Mouse (Mus musculus): ENCODE results near the gene Cd200r3. TPM values are rescaled to one million over a fixed set of nuclear protein-coding genes. Genes with fewer than 3 reads are reported as not detected.

Cd200r3 gene
- polyA plus RNA-seq, 1 experiment = not detected

DNA sequence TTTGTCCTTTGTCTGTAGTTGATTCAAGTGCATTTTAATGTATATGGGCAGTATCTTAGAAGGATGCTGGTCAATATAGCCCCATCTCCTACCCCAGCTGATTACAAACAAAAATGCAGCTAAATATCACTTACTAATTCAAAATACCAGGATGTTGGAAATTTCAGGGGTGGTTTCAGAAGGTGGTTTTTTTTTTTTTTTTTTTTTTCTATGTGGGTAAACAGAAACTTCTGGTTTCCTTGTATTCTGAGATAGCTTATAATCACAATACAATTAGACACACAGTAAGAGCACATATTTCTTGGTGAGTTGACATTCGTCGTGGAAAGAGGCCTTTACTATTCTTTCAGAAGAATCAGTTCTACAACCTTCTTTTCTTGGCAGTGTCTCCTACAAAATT lies 39.5 kb downstream of the Cd200r3 start:
- Histone ChIP-seq H3K4me2 (ENCODE audit: low read depth) (no peak overlapping the region), H3K79me2 (ENCODE audit: control insufficient read depth, insufficient read depth) (no peaks in the 10 kb centered on the region), H3K4me3 (no peak overlapping the region), H3K36me3 (ENCODE audit: control insufficient read depth, insufficient read depth) (no peaks in the 10 kb centered on the region), H3K27me3 (ENCODE audit: control insufficient read depth, insufficient read depth, insufficient read length) (no peaks in the 10 kb centered on the region), H3ac (ENCODE audit: control insufficient read depth, insufficient read length) (no peak overlapping the region)
- no peak for TF ChIP-seq POLR2A (IDR thresholded peaks at IDR 0.05; ENCODE audit: insufficient read length, low read depth)
- TF ChIP-seq TCF3 (IDR thresholded peaks at IDR 0.05; ENCODE audit: insufficient read length, low read depth) = no peak
- TF ChIP-seq MYOG (IDR thresholded peaks at IDR 0.05; ENCODE audit: control insufficient read depth in 1 of 3, insufficient read depth in 1 of 3, insufficient read length in 2 of 3, low read depth in 2 of 3) = no peak
- no peak for TF ChIP-seq REST (IDR thresholded peaks at IDR 0.05; ENCODE audit: insufficient read depth, insufficient read length)
- TF ChIP-seq TCF12 (IDR thresholded peaks at IDR 0.05; ENCODE audit: insufficient read depth, poor library complexity, severe bottlenecking) = no peak
- TF ChIP-seq SRF (IDR thresholded peaks at IDR 0.05; ENCODE audit: control insufficient read depth, insufficient read length, low read depth) = no peak
- TF ChIP-seq MYOD1 (IDR thresholded peaks at IDR 0.05; ENCODE audit: control insufficient read depth in 1 of 3, insufficient read length in 2 of 3, low read depth in 2 of 3) = no peak
- TF ChIP-seq CEBPB (IDR thresholded peaks at IDR 0.05; ENCODE audit: insufficient read depth, poor library complexity, severe bottlenecking) = no peak
- no peak for TF ChIP-seq POLR2AphosphoS2 (IDR thresholded peaks at IDR 0.05; ENCODE audit: insufficient read length, low read depth)
- no peak for TF ChIP-seq E2F4 (IDR thresholded peaks at IDR 0.05; ENCODE audit: insufficient read depth)
- no peak for TF ChIP-seq MAX (IDR thresholded peaks at IDR 0.05; ENCODE audit: low read depth)

DNA sequence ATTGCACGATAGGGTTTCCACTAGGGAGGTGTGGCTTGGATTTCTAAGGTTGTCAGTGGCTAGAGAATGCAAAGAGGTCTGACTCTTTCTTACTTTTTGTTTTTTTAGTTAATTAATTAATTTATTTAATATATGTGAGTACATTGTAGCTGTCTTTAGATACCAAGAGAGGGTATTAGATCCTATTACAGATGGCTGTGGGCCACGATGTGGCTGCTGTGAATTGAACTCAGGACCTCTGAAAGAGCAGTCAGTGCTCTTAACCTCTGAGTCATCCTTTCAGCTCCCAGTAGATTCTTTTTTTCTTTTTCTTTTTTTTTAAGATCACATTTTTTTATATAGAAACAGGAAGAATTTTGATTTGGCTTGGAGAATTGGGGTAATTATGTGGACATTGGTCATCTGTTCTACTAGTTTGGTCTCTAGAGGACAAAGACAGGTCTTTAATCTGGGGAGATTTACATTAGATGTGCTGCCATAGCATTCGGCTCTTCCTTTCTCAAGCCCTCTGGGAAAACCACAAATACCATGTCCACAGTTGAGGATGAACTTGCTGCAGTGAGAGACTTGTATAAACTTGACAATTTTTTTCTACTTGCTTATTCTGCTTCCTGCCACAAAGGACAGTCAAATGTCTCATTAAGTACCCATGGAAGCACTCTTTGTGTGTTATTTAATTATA lies 40.0 kb downstream of the Cd200r3 start:
- Histone ChIP-seq H3ac (ENCODE audit: control insufficient read depth, insufficient read length) (no peak overlapping the region), H3K79me2 (ENCODE audit: control insufficient read depth, insufficient read depth) (no peaks in the 10 kb centered on the region), H3K4me2 (ENCODE audit: low read depth) (peak overlapping the region; percentile 1), H3K36me3 (ENCODE audit: control insufficient read depth, insufficient read depth) (no peaks in the 10 kb centered on the region), H3K4me3 (no peak overlapping the region), H3K27me3 (ENCODE audit: control insufficient read depth, insufficient read depth, insufficient read length) (no peaks in the 10 kb centered on the region)
- TF ChIP-seq TCF3 (IDR thresholded peaks at IDR 0.05; ENCODE audit: insufficient read length, low read depth) (no peak), CEBPB (IDR thresholded peaks at IDR 0.05; ENCODE audit: insufficient read depth, poor library complexity, severe bottlenecking) (no peak), MYOD1 (IDR thresholded peaks at IDR 0.05; ENCODE audit: control insufficient read depth in 1 of 3, insufficient read length in 2 of 3, low read depth in 2 of 3) (no peak), MAX (IDR thresholded peaks at IDR 0.05; ENCODE audit: low read depth) (no peak), TCF12 (IDR thresholded peaks at IDR 0.05; ENCODE audit: insufficient read depth, poor library complexity, severe bottlenecking) (no peak), REST (IDR thresholded peaks at IDR 0.05; ENCODE audit: insufficient read depth, insufficient read length) (no peak), POLR2A (IDR thresholded peaks at IDR 0.05; ENCODE audit: insufficient read length, low read depth) (no peak), USF1 (IDR thresholded peaks at IDR 0.05; ENCODE audit: low read depth) (no peak), MYOG (IDR thresholded peaks at IDR 0.05; ENCODE audit: control insufficient read depth in 1 of 3, insufficient read depth in 1 of 3, insufficient read length in 2 of 3, low read depth in 2 of 3) (no peak)

DNA sequence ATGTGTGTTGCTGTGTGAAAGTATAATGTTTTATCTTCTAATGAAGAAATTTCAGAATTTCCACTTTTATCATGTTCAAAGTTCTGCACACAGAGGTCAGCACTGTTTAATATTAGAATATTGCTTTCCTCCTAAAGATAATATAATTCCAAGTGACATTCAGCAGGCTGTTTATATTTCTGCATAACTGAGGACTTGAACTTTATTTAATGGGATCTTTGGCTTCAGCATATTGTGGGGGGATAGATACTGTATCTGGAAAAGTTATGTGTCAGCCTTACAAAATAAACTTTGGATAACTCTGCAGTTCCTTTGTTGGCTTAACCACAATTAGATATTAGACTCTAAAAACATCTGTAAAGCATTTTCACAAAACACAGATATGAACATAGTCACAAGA lies 40.6 kb downstream of the Cd200r3 start:
- Histone ChIP-seq H3K4me3 (no peak overlapping the region), H3K4me2 (ENCODE audit: low read depth) (peak overlapping the region; percentile 1), H3K27me3 (ENCODE audit: control insufficient read depth, insufficient read depth, insufficient read length) (no peaks in the 10 kb centered on the region), H3ac (ENCODE audit: control insufficient read depth, insufficient read length) (no peak overlapping the region), H3K79me2 (ENCODE audit: control insufficient read depth, insufficient read depth) (no peaks in the 10 kb centered on the region), H3K36me3 (ENCODE audit: control insufficient read depth, insufficient read depth) (no peaks in the 10 kb centered on the region)
- no peak for TF ChIP-seq POLR2A (IDR thresholded peaks at IDR 0.05; ENCODE audit: insufficient read length, low read depth)
- TF ChIP-seq MAX (IDR thresholded peaks at IDR 0.05; ENCODE audit: low read depth) = no peak
- TF ChIP-seq TCF3 (IDR thresholded peaks at IDR 0.05; ENCODE audit: insufficient read length, low read depth) = no peak

DNA sequence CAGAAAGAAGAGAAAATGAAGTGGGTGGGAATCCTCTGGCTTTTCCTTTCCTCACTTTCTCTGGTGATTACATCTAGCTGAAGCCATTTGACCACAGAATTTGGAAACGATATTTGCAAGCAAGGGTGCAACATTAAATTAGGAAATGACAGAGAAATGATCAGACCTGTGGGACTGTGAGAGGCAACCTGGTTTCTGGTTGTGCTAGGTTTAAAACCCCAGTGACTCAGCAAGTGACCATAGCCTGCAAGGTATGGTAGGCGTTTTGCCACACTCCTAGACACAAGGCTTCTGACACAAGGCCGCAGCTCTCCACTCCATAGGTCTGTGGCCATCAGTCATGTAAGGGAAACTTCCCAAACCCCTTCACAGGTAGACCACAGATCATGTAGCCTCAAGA lies 41.4 kb downstream of the Cd200r3 start:
- H3ac ChIP-seq (ENCODE audit: control insufficient read depth, insufficient read length) = no peak overlapping the region
- H3K36me3 ChIP-seq (ENCODE audit: control insufficient read depth, insufficient read depth) = no peaks in the 10 kb centered on the region
- H3K4me3 ChIP-seq = no peak overlapping the region
- no peaks in the 10 kb centered on the region for H3K27me3 ChIP-seq (ENCODE audit: control insufficient read depth, insufficient read depth, insufficient read length)
- no peak overlapping the region for H3K4me2 ChIP-seq (ENCODE audit: low read depth)
- H3K79me2 ChIP-seq (ENCODE audit: control insufficient read depth, insufficient read depth) = no peaks in the 10 kb centered on the region
- TF ChIP-seq POLR2A (IDR thresholded peaks at IDR 0.05; ENCODE audit: insufficient read length, low read depth) = no peak
- no peak for TF ChIP-seq CEBPB (IDR thresholded peaks at IDR 0.05; ENCODE audit: insufficient read depth, poor library complexity, severe bottlenecking)
- no peak for TF ChIP-seq REST (IDR thresholded peaks at IDR 0.05; ENCODE audit: insufficient read depth, insufficient read length)
- no peak for TF ChIP-seq TCF3 (IDR thresholded peaks at IDR 0.05; ENCODE audit: insufficient read length, low read depth)
- TF ChIP-seq SRF (IDR thresholded peaks at IDR 0.05; ENCODE audit: control insufficient read depth, insufficient read length, low read depth) = no peak
- no peak for TF ChIP-seq POLR2AphosphoS2 (IDR thresholded peaks at IDR 0.05; ENCODE audit: insufficient read length, low read depth)
- no peak for TF ChIP-seq USF1 (IDR thresholded peaks at IDR 0.05; ENCODE audit: low read depth)
- no peak for TF ChIP-seq MAX (IDR thresholded peaks at IDR 0.05; ENCODE audit: low read depth)
- TF ChIP-seq TCF12 (IDR thresholded peaks at IDR 0.05; ENCODE audit: insufficient read depth, poor library complexity, severe bottlenecking) = no peak
- no peak for TF ChIP-seq MYOD1 (IDR thresholded peaks at IDR 0.05; ENCODE audit: control insufficient read depth in 1 of 3, insufficient read length in 2 of 3, low read depth in 2 of 3)
- no peak for TF ChIP-seq E2F4 (IDR thresholded peaks at IDR 0.05; ENCODE audit: insufficient read depth)
- TF ChIP-seq MYOG (IDR thresholded peaks at IDR 0.05; ENCODE audit: control insufficient read depth in 1 of 3, insufficient read depth in 1 of 3, insufficient read length in 2 of 3, low read depth in 2 of 3) = no peak

DNA sequence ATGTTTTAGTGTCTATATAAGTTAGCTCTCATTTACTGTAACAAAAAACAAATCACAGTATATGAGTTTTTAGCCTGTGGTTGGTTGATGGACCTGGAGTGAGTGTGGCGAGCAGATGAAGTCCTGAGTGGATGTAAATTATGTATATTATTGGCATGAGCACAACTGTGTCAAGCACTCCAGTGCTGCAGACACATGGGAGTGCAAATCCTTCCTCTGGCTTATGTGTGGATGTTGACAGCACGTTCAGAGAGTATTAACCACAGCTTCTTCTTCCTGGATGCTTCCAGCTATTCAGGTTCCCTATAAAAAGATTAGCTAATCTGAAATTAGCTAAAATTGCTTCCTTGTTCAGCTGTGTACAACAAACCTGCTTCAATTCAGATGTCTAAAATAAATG lies 42.6 kb downstream of the Cd200r3 start:
- no peak overlapping the region for H3ac ChIP-seq (ENCODE audit: control insufficient read depth, insufficient read length)
- H3K4me2 ChIP-seq (ENCODE audit: low read depth) = no peak overlapping the region
- H3K4me3 ChIP-seq = no peak overlapping the region
- H3K27me3 ChIP-seq (ENCODE audit: control insufficient read depth, insufficient read depth, insufficient read length) = no peaks in the 10 kb centered on the region
- no peaks in the 10 kb centered on the region for H3K36me3 ChIP-seq (ENCODE audit: control insufficient read depth, insufficient read depth)
- H3K79me2 ChIP-seq (ENCODE audit: control insufficient read depth, insufficient read depth) = no peaks in the 10 kb centered on the region
- no peak for TF ChIP-seq USF1 (IDR thresholded peaks at IDR 0.05; ENCODE audit: low read depth)
- no peak for TF ChIP-seq MAX (IDR thresholded peaks at IDR 0.05; ENCODE audit: low read depth)
- TF ChIP-seq REST (IDR thresholded peaks at IDR 0.05; ENCODE audit: insufficient read depth, insufficient read length) = no peak
- no peak for TF ChIP-seq POLR2AphosphoS2 (IDR thresholded peaks at IDR 0.05; ENCODE audit: insufficient read length, low read depth)
- no peak for TF ChIP-seq CEBPB (IDR thresholded peaks at IDR 0.05; ENCODE audit: insufficient read depth, poor library complexity, severe bottlenecking)
- TF ChIP-seq E2F4 (IDR thresholded peaks at IDR 0.05; ENCODE audit: insufficient read depth) = no peak
- no peak for TF ChIP-seq TCF3 (IDR thresholded peaks at IDR 0.05; ENCODE audit: insufficient read length, low read depth)
- no peak for TF ChIP-seq MYOD1 (IDR thresholded peaks at IDR 0.05; ENCODE audit: control insufficient read depth in 1 of 3, insufficient read length in 2 of 3, low read depth in 2 of 3)
